Mouse (Mus musculus) erythroblast, embryonic 14.5 days (primary cell): ENCODE measurements around the gene Sulf2.

Experiments used
- GATA1 ChIP-seq: IDR thresholded peaks from 2 replicates; pipeline ENCODE4 v1.6.1; 2012; ENCODE audit warnings: low read length, inconsistent platforms, mixed read lengths
- TAL1 ChIP-seq: IDR thresholded peaks from 3 replicates; pipeline ENCODE4 v1.6.1; 2012; ENCODE audit warnings: low read length, inconsistent platforms, mixed read lengths

- TF ChIP-seq GATA1 (no peak), TAL1 (no peak)
Measured at GRCm38 (mm10) chr2:166051421-166051820, 104.0 kb downstream of the Sulf2 start.
